Mouse (Mus musculus): ENCODE results near the gene Vmn1r32.

DNA sequence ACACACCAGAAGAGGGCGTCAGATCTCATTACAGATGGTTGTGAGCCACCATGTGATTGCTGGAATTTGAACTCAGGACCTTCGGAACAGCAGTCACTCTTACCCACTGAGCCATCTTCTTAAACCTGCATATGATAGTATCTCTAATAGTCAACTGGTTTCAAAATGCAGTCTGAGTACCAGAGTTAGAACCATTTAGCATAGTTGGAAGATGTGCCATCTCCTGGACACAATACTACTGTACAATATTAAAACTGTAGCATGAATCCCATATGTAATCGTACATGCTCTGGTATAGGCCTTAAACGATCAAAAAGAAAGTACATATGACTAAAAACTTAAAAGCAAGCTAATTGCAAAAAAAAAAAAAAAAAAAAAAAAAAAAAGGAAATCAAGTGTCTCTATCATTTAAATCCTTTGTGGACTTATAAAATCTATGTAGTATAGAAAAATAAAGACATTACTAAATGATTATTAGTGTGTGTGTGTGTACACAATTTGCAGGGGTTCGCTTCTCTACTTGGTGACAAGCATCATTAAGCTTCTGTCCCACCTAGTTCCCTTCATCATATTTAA, 25.4 kb downstream of the Vmn1r32 start:
- TF ChIP-seq POLR2A (IDR thresholded peaks at IDR 0.05; ENCODE audit: borderline replicate concordance, low read depth, low read length) (no peak), CTCF (IDR thresholded peaks at IDR 0.05; ENCODE audit: low read depth, low read length) (no peak)
